Mouse (Mus musculus) brain, adult 2 months (tissue): Measurements from ENCODE around the gene Gm12166.
A peak's percentile ranks its signal among the peaks of the same experiment; 100 is the strongest.

Experiments
- DNase-seq: peaks from one replicate; pipeline ENCODE4 v3.0.0; 2011; ENCODE audit warnings: low read depth, low spot score

Gm12166 gene

GRCm38 (mm10) chr11:46052105-46052659, at the start of gene Gm12166:
Gene Gm12166 (minus strand): TSS chr11:46052321.
- peak; percentile 80 for DNase-seq

GRCm38 (mm10) chr11:46097062-46097461, 44.9 kb upstream of the Gm12166 start:
- DNase-seq, result no peak

GRCm38 (mm10) chr11:46096265-46096649, 44.1 kb upstream of the Gm12166 start:
- no peak for DNase-seq

GRCm38 (mm10) chr11:46095477-46096264, 43.5 kb upstream of the Gm12166 start:
- DNase-seq, result no peak

- peak; percentile 62 for DNase-seq
Observed at GRCm38 (mm10) chr11:46092121-46092520, 40.0 kb upstream of the Gm12166 start.

- no peak for DNase-seq
Observed at GRCm38 (mm10) chr11:46090951-46091667, 39.0 kb upstream of the Gm12166 start.

- DNase-seq, result no peak
Observed at GRCm38 (mm10) chr11:46090036-46090725, 38.1 kb upstream of the Gm12166 start.

GRCm38 (mm10) chr11:46089081-46089713, 37.1 kb upstream of the Gm12166 start:
- no peak for DNase-seq

GRCm38 (mm10) chr11:46086446-46086845, 34.3 kb upstream of the Gm12166 start:
- DNase-seq, result no peak

GRCm38 (mm10) chr11:46085398-46086163, 33.5 kb upstream of the Gm12166 start:
- DNase-seq, result no peak

- DNase-seq, result no peak
Observed at GRCm38 (mm10) chr11:46084568-46084967, 32.4 kb upstream of the Gm12166 start.

GRCm38 (mm10) chr11:46083835-46084444, 31.8 kb upstream of the Gm12166 start:
- no peak for DNase-seq

- no peak for DNase-seq
Observed at GRCm38 (mm10) chr11:46083405-46083804, 31.3 kb upstream of the Gm12166 start.

- no peak for DNase-seq
Observed at GRCm38 (mm10) chr11:46081075-46081474, 29.0 kb upstream of the Gm12166 start.

GRCm38 (mm10) chr11:46077732-46078375, 25.7 kb upstream of the Gm12166 start:
- no peak for DNase-seq

GRCm38 (mm10) chr11:46077304-46077703, 25.2 kb upstream of the Gm12166 start:
- DNase-seq, result no peak

GRCm38 (mm10) chr11:46076442-46077158, 24.5 kb upstream of the Gm12166 start:
- no peak for DNase-seq

GRCm38 (mm10) chr11:46075507-46075906, 23.4 kb upstream of the Gm12166 start:
- DNase-seq, result no peak
